Mouse (Mus musculus) MEL (cell line): ENCODE data around the gene Dgke.

ENCODE experiments used
- CTCF ChIP-seq, 3 experiments: IDR thresholded peaks in 2 of 3; conservative IDR thresholded peaks in 1 of 3; 2 replicates each; pipeline ENCODE4 v1.5.1; 2011 to 2012; ENCODE audit warnings: low read length in 3 of 3, low read depth in 2 of 3, mild to moderate bottlenecking in 2 of 3, improper control_type of control experiment in 1 of 3, inconsistent platforms in 1 of 3, mixed read lengths in 1 of 3, moderate library complexity in 1 of 3; ENCODE audit not compliant: control insufficient read depth in 1 of 3, insufficient read depth in 1 of 3, poor library complexity in 1 of 3, severe bottlenecking in 1 of 3
- EP300 ChIP-seq, 2 experiments: IDR thresholded peaks; 2 replicates each; pipeline ENCODE4 v1.6.1; 2011; ENCODE audit warnings: improper control_type of control experiment in 2 of 2, low read length in 2 of 2, low read depth in 1 of 2, mild to moderate bottlenecking in 1 of 2
- GATA1 ChIP-seq: IDR thresholded peaks from 2 replicates; pipeline ENCODE4 v1.6.1; 2011; ENCODE audit warnings: low read depth, low read length, improper control_type of control experiment
- HCFC1 ChIP-seq: IDR thresholded peaks from 2 replicates; pipeline ENCODE4 v1.6.1; 2012; ENCODE audit warnings: low read depth, mild to moderate bottlenecking, inconsistent platforms, low read length, improper control_type of control experiment, moderate library complexity
- NRF1 ChIP-seq: IDR thresholded peaks from 2 replicates; pipeline ENCODE4 v1.6.1; 2014; ENCODE audit warnings: low read depth, mild to moderate bottlenecking, inconsistent platforms, low read length, improper control_type of control experiment, moderate library complexity; ENCODE audit not compliant: poor library complexity, insufficient read depth, severe bottlenecking
- POLR2A ChIP-seq, 2 experiments: IDR thresholded peaks; 2 replicates each; pipeline ENCODE4 v1.6.1; 2011 to 2012; ENCODE audit warnings: low read length in 2 of 2, mild to moderate bottlenecking in 2 of 2, control low read depth in 1 of 2, improper control_type of control experiment in 1 of 2, low read depth in 1 of 2, moderate library complexity in 1 of 2; ENCODE audit not compliant: control insufficient read depth in 1 of 2, insufficient read depth in 1 of 2, poor library complexity in 1 of 2
- POLR2AphosphoS2 ChIP-seq: IDR thresholded peaks from 2 replicates; pipeline ENCODE4 v1.6.1; 2011; ENCODE audit warnings: low read length, improper control_type of control experiment
- POLR2AphosphoS5 ChIP-seq: IDR thresholded peaks from 2 replicates; pipeline ENCODE4 v1.6.1; 2012; ENCODE audit warnings: low read depth, borderline replicate concordance, mild to moderate bottlenecking, inconsistent platforms, low read length, moderate library complexity, mixed read lengths
- SIN3A ChIP-seq: IDR thresholded peaks from 2 replicates; pipeline ENCODE4 v1.6.1; 2012; ENCODE audit warnings: low read length, improper control_type of control experiment, inconsistent platforms
- SMC3 ChIP-seq: IDR thresholded peaks from 2 replicates; pipeline ENCODE4 v1.6.1; 2011; ENCODE audit warnings: low read depth, low read length, improper control_type of control experiment
- USF1 ChIP-seq: IDR thresholded peaks from 2 replicates; pipeline ENCODE4 v1.6.1; 2014; ENCODE audit warnings: low read depth, mild to moderate bottlenecking, inconsistent platforms, low read length, improper control_type of control experiment, moderate library complexity
- USF2 ChIP-seq, 2 experiments: IDR thresholded peaks; 2 replicates each; pipeline ENCODE4 v1.6.1; 2011 to 2012; ENCODE audit warnings: improper control_type of control experiment in 2 of 2, low read length in 2 of 2, borderline replicate concordance in 1 of 2, inconsistent platforms in 1 of 2, low read depth in 1 of 2, mild to moderate bottlenecking in 1 of 2; ENCODE audit not compliant: insufficient read depth in 1 of 2
- ZC3H11A ChIP-seq: IDR thresholded peaks from 2 replicates; pipeline ENCODE4 v1.6.1; 2012; ENCODE audit warnings: low read depth, mild to moderate bottlenecking, inconsistent platforms, low read length, improper control_type of control experiment

- no peak for TF ChIP-seq SIN3A
- TF ChIP-seq USF2 (IDR thresholded peaks at IDR 0.05; ENCODE audit: borderline replicate concordance in 1 of 2, insufficient read depth in 1 of 2, low read depth in 1 of 2, low read length in 2 of 2) = no peak
- TF ChIP-seq SMC3 = no peak
- no peak for TF ChIP-seq POLR2AphosphoS5
- TF ChIP-seq CTCF (IDR thresholded peaks at IDR 0.05 in 2 of 3, conservative IDR thresholded peaks at IDR 0.05 in 1 of 3; ENCODE audit: control insufficient read depth in 1 of 3, insufficient read depth in 1 of 3, low read depth in 2 of 3, low read length in 3 of 3, poor library complexity in 1 of 3, severe bottlenecking in 1 of 3) = no peak
- no peak for TF ChIP-seq NRF1
- no peak for TF ChIP-seq USF1
- TF ChIP-seq POLR2A (IDR thresholded peaks at IDR 0.05; ENCODE audit: control insufficient read depth in 1 of 2, insufficient read depth in 1 of 2, low read depth in 1 of 2, low read length in 2 of 2, poor library complexity in 1 of 2) = no peak
- TF ChIP-seq GATA1 = no peak
- no peak for TF ChIP-seq POLR2AphosphoS2
- no peak for TF ChIP-seq EP300 (IDR thresholded peaks at IDR 0.05; ENCODE audit: low read depth in 1 of 2, low read length in 2 of 2)
- TF ChIP-seq ZC3H11A = no peak
- TF ChIP-seq HCFC1 = no peak
Observed at GRCm38 (mm10) chr11:89055931-89056690, 10.5 kb downstream of the Dgke start.
